Mouse (Mus musculus) thymus, adult 2 months (tissue): ENCODE measurements around the gene Arf1. TPM values are rescaled to one million over a fixed set of nuclear protein-coding genes. Genes with fewer than 3 reads are reported as not detected.

Experiments
- DNase-seq: peaks from one replicate; pipeline ENCODE4 v3.0.0; 2021
- H3K27ac ChIP-seq: fragments of 200-500 bp; 2 replicates; pipeline ENCODE4 v1.5.1; 2012; ENCODE audit warnings: low read length, control low read depth; ENCODE audit not compliant: control insufficient read depth, insufficient read depth
- H3K27me3 ChIP-seq: fragments of 200-500 bp; 2 replicates; pipeline ENCODE4 v1.6.1; 2012; ENCODE audit warnings: mild to moderate bottlenecking, low read length, moderate library complexity, mixed read lengths; ENCODE audit not compliant: control insufficient read depth, insufficient read depth
- H3K36me3 ChIP-seq: fragments of 200-500 bp; 2 replicates; pipeline ENCODE4 v1.6.1; 2012; ENCODE audit warnings: mild to moderate bottlenecking, low read length, moderate library complexity; ENCODE audit not compliant: control insufficient read depth, insufficient read depth
- H3K4me1 ChIP-seq: fragments of 200-500 bp; replicated peaks from 2 replicates; pipeline ENCODE4 v1.6.1; 2012; ENCODE audit warnings: low read length; ENCODE audit not compliant: control insufficient read depth, insufficient read depth
- H3K4me3 ChIP-seq: fragments of 200-500 bp; 2 replicates; pipeline ENCODE4 v1.5.1; 2012; ENCODE audit warnings: mild to moderate bottlenecking, low read length, control low read depth, moderate library complexity; ENCODE audit not compliant: control insufficient read depth, insufficient read depth
- CTCF ChIP-seq: fragments of 200-500 bp; IDR thresholded peaks from 2 replicates; pipeline ENCODE4 v1.5.1; 2012; ENCODE audit warnings: mild to moderate bottlenecking, control low read depth, low read length, moderate library complexity, borderline replicate concordance; ENCODE audit not compliant: control insufficient read depth, poor library complexity, insufficient read depth; ENCODE audit errors: extremely low read depth
- POLR2A ChIP-seq: fragments of 200-500 bp; IDR thresholded peaks from 2 replicates; pipeline ENCODE4 v1.6.1; 2012; ENCODE audit warnings: mild to moderate bottlenecking, low read length, control low read depth, moderate library complexity; ENCODE audit not compliant: control insufficient read depth, poor library complexity, insufficient read depth; ENCODE audit errors: extremely low read depth
- WGBS: fragments of 180-500 bp; shearing (Covaris S2); methylation state at CpG from one replicate; pipeline ENCODE4 v1.1.7; 2018; 5-methylcytosine and 5-hydroxymethylcytosine counted together
- polyA plus RNA-seq: library from polyadenylated mRNA; depleted of rRNA; stranded (reverse); fragments of >200 nt; gene quantifications from 2 replicates; pipeline ENCODE4 v1.2.3, GENCODE M21; 2012

Gene Arf1
- polyA plus RNA-seq, 1 experiment: 561 TPM

- no peak for TF ChIP-seq CTCF
- TF ChIP-seq POLR2A: no peak
- Histone ChIP-seq H3K36me3 (no peaks in the 10 kb centered on the region), H3K4me1 (peaks cover 24% of the 10 kb centered on the region), H3K4me3 (peak overlapping the region; percentile 78), H3K27me3 (no peaks in the 10 kb centered on the region), H3K27ac (no peak overlapping the region)
- WGBS: 2% methylated on average over 21 of the region's 21 CpGs
- no peak for DNase-seq
Measured at GRCm38 (mm10) chr11:59226787-59227603, 1.1 kb downstream of the Arf1 start.

GRCm38 (mm10) chr11:59226251-59226650 is 1.8 kb downstream of the Arf1 start:
- WGBS: 49% methylated on average over 3 of the region's 3 CpGs
- TF ChIP-seq CTCF (no peak), POLR2A (no peak)
- peaks cover 24% of the 10 kb centered on the region for H3K4me1 ChIP-seq
- H3K4me3 ChIP-seq: no peak overlapping the region
- no peak overlapping the region for H3K27ac ChIP-seq
- no peaks in the 10 kb centered on the region for H3K36me3 ChIP-seq
- DNase-seq: no peak
- no peaks in the 10 kb centered on the region for H3K27me3 ChIP-seq

- H3K4me1 ChIP-seq: peaks cover 24% of the 10 kb centered on the region
Measured at GRCm38 (mm10) chr11:59225167-59225566, 2.9 kb downstream of the Arf1 start.

GRCm38 (mm10) chr11:59224470-59224869 is 3.6 kb downstream of the Arf1 start:
- Histone ChIP-seq H3K27me3 (no peaks in the 10 kb centered on the region), H3K4me3 (no peak overlapping the region), H3K36me3 (no peaks in the 10 kb centered on the region), H3K4me1 (peaks cover 24% of the 10 kb centered on the region), H3K27ac (no peak overlapping the region)
- TF ChIP-seq POLR2A: no peak
- TF ChIP-seq CTCF: no peak
- WGBS: 15% methylated on average over 2 of the region's 2 CpGs
- no peak for DNase-seq

More at GRCm38 (mm10) chr11:59225167-59225566, 2.9 kb downstream of the Arf1 start:
- DNase-seq: no peak
- Histone ChIP-seq H3K27me3 (no peaks in the 10 kb centered on the region), H3K4me3 (no peak overlapping the region), H3K36me3 (no peaks in the 10 kb centered on the region), H3K27ac (no peak overlapping the region)
- 71% methylated on average over 2 of the region's 2 CpGs for WGBS
- TF ChIP-seq POLR2A (no peak), CTCF (no peak)

GRCm38 (mm10) chr11:59224025-59224424 is 4.0 kb downstream of the Arf1 start:
- no peak for TF ChIP-seq CTCF
- TF ChIP-seq POLR2A: no peak
- H3K27ac ChIP-seq: no peak overlapping the region
- H3K4me1 ChIP-seq: peaks cover 22% of the 10 kb centered on the region
- no peak overlapping the region for H3K4me3 ChIP-seq
- no peaks in the 10 kb centered on the region for H3K36me3 ChIP-seq
- 80% methylated on average over 3 of the region's 3 CpGs for WGBS
- H3K27me3 ChIP-seq: no peaks in the 10 kb centered on the region
- no peak for DNase-seq

- no peak for DNase-seq
- TF ChIP-seq POLR2A: no peak
- Histone ChIP-seq H3K27ac (no peak overlapping the region), H3K36me3 (no peaks in the 10 kb centered on the region), H3K4me1 (peaks cover 14% of the 10 kb centered on the region), H3K4me3 (no peak overlapping the region), H3K27me3 (no peaks in the 10 kb centered on the region)
- 86% methylated on average over 4 of the region's 4 CpGs for WGBS
Measured at GRCm38 (mm10) chr11:59222306-59222705, 5.8 kb downstream of the Arf1 start.
